Mouse (Mus musculus): ENCODE results near the gene Tpst1. TPM values are rescaled to one million over a fixed set of nuclear protein-coding genes. Genes with fewer than 3 reads are reported as not detected.

The Tpst1 gene
- polyA plus RNA-seq, 1 experiment from 2014 or later = 56.5 TPM

DNA sequence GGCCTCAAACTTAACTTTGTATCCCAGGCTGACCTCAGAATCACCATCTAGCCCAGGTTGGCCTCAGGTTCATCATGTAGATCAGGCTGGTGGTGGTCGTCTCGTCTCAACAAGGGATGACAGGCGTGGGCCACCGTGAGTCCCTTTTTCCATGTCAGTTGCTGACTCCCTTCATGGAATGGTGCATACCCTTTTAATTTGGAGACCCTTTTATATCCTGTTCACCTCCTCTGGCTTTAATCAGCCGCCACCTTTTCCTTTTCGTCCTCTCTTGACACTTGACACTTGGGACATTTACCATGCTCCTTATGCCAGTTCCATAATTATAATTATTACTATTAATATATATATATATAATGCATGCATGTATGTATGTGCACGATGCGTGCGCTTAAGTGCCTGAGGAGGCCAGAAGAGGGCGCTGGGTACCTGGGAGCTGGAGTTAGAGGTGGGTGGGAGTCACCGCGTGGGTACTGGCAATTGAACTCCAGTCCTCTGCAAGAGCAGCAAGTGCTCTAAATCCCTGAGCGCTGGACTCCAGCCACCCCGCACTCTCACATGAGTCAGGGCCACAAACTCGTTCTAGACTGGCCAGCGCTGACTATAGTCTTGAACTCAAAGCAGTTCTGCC lies 7.0 kb downstream of the Tpst1 start:
- Histone ChIP-seq H3K4me1 (peaks cover 9% of the 10 kb centered on the region; the same call in 1 of the 2 replicates), H3K9me3 (no peaks in the 10 kb centered on the region), H3K27ac (no peak overlapping the region), H3K4me2 (peak overlapping the region; percentile 68), H3K9ac (peak overlapping the region; percentile 85), H3K27me3 (no peaks in the 10 kb centered on the region), H3K36me3 (replicated peaks) (peaks cover 11% of the 10 kb centered on the region), H3K4me3 (replicated peaks) (peak overlapping the region; percentile 78)
- 0 out of 2 replicates have a peak, but pooled peaks have one; percentile 5 for ATAC-seq (ENCODE audit: low FRiP score)
- WGBS = 72% methylated on average over 16 of the region's 16 CpGs

- Histone ChIP-seq H3K36me3 (replicated peaks) (peaks cover 14% of the 10 kb centered on the region), H3K27ac (no peak overlapping the region), H3K9ac (no peak overlapping the region), H3K4me3 (replicated peaks) (no peak overlapping the region), H3K4me1 (peaks cover 9% of the 10 kb centered on the region; the same call in 1 of the 2 replicates), H3K27me3 (no peaks in the 10 kb centered on the region), H3K4me2 (no peak overlapping the region), H3K9me3 (no peaks in the 10 kb centered on the region)
- no peak for ATAC-seq (ENCODE audit: low FRiP score)
- 97% methylated on average over 8 of the region's 8 CpGs for WGBS
Observed at GRCm38 (mm10) chr5:130081181-130081881, 8.2 kb downstream of the Tpst1 start.

DNA sequence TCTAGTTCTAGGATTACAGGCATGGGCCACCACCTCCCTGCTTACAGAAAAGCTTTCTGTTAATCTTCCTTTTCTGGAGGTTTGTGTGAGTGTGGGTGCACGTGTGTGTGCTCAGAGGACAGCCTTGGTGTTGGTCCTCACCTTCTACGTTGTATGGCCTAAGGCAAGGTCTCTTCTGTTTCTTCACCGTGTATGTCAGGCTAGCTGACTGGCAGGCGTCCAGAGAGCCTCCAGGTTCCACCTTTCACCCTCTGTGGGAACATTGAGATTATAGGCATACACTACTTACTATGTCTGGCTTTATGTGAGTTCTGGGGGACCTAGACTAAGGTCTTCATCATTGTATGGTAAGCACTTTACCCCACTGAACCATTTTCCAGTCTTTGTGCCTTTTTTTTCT lies 9.3 kb downstream of the Tpst1 start:
- no peak overlapping the region for H3K4me2 ChIP-seq
- no peak overlapping the region for H3K9ac ChIP-seq
- H3K9me3 ChIP-seq = no peaks in the 10 kb centered on the region
- H3K4me1 ChIP-seq = peaks cover 9% of the 10 kb centered on the region; the same call in 1 of the 2 replicates
- no peak for ATAC-seq (ENCODE audit: low FRiP score)
- WGBS = 87% methylated on average over 4 of the region's 4 CpGs
- no peaks in the 10 kb centered on the region for H3K27me3 ChIP-seq
- H3K36me3 ChIP-seq (replicated peaks) = peaks cover 14% of the 10 kb centered on the region
- H3K27ac ChIP-seq = no peak overlapping the region
- H3K4me3 ChIP-seq (replicated peaks) = no peak overlapping the region

DNA sequence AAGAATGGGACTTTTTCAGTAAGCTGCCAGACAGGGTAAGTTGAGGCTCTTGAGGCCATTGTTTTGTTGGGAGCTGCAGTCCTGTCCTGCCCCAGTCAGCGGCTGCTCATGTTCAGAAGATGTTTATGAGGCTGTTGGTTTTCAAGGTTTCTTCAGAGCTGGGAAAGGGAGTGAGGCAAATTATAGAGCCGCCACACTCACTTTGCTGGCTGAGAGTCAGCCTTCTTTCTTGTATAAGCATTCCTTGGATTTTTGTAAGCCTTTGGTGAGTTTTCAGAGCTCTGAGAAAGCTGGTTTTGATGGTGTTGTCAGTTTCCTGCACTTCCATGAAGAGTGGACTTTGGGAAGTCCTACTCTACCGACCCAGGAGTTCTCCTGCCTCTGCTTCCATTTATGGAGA lies 11.1 kb downstream of the Tpst1 start:
- Histone ChIP-seq H3K4me2 (no peak overlapping the region), H3K9ac (no peak overlapping the region), H3K27me3 (no peaks in the 10 kb centered on the region), H3K4me1 (peaks cover 5% of the 10 kb centered on the region; the same call in 1 of the 2 replicates), H3K27ac (no peak overlapping the region), H3K9me3 (no peaks in the 10 kb centered on the region), H3K4me3 (replicated peaks) (no peak overlapping the region), H3K36me3 (replicated peaks) (peaks cover 14% of the 10 kb centered on the region)
- 95% methylated on average over 3 of the region's 3 CpGs for WGBS
- no peak for ATAC-seq (ENCODE audit: low FRiP score)

GRCm38 (mm10) chr5:130088008-130088407 lies 14.9 kb downstream of the Tpst1 start:
- no peak overlapping the region for H3K4me2 ChIP-seq
- H3K9ac ChIP-seq = no peak overlapping the region
- H3K27me3 ChIP-seq = no peaks in the 10 kb centered on the region
- WGBS = 93% methylated on average over 7 of the region's 7 CpGs
- peaks cover 15% of the 10 kb centered on the region; the same call in 1 of the 2 replicates for H3K36me3 ChIP-seq (replicated peaks)
- ATAC-seq (ENCODE audit: low FRiP score) = no peak
- no peaks in the 10 kb centered on the region for H3K4me1 ChIP-seq
- no peak overlapping the region for H3K27ac ChIP-seq
- H3K9me3 ChIP-seq = no peaks in the 10 kb centered on the region
- no peak overlapping the region for H3K4me3 ChIP-seq (replicated peaks)

DNA sequence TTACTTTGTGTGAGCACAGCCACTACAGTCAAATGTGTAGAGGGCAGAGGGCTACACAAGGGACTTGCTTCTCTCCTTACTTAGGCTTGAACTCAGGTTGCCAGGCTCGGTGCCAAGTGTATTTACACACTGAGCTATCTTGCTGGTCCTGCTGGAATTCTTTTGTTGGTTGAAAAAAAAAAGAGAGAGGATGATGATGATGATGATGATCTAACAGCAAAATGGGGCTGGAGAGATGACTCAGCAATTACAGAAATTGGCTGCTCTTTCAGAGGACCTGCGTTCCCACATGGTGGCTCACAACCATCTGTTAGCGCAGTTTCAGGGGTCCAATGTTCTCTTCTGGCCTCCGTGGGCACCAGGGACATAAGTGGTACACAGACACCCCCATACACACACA lies 15.5 kb downstream of the Tpst1 start:
- Histone ChIP-seq H3K36me3 (replicated peaks) (peaks cover 15% of the 10 kb centered on the region; the same call in 1 of the 2 replicates), H3K4me3 (replicated peaks) (no peak overlapping the region), H3K4me1 (no peaks in the 10 kb centered on the region), H3K27ac (no peak overlapping the region), H3K4me2 (no peak overlapping the region), H3K9me3 (no peaks in the 10 kb centered on the region), H3K27me3 (no peaks in the 10 kb centered on the region), H3K9ac (no peak overlapping the region)
- ATAC-seq (ENCODE audit: low FRiP score) = no peak
- 97% methylated on average over 4 of the region's 4 CpGs for WGBS

GRCm38 (mm10) chr5:130089177-130089576 lies 16.1 kb downstream of the Tpst1 start:
- H3K4me1 ChIP-seq = no peaks in the 10 kb centered on the region
- H3K9me3 ChIP-seq = no peaks in the 10 kb centered on the region
- 92% methylated on average over 7 of the region's 7 CpGs for WGBS
- no peak overlapping the region for H3K4me2 ChIP-seq
- H3K36me3 ChIP-seq (replicated peaks) = peaks cover 15% of the 10 kb centered on the region; the same call in 1 of the 2 replicates
- no peak overlapping the region for H3K27ac ChIP-seq
- ATAC-seq (ENCODE audit: low FRiP score) = no peak
- H3K9ac ChIP-seq = no peak overlapping the region
- no peaks in the 10 kb centered on the region for H3K27me3 ChIP-seq
- no peak overlapping the region for H3K4me3 ChIP-seq (replicated peaks)

- H3K4me2 ChIP-seq = no peak overlapping the region
- H3K9ac ChIP-seq = no peak overlapping the region
- peaks cover 15% of the 10 kb centered on the region; the same call in 1 of the 2 replicates for H3K36me3 ChIP-seq (replicated peaks)
- H3K4me1 ChIP-seq = no peaks in the 10 kb centered on the region
- no peak overlapping the region for H3K27ac ChIP-seq
- 94% methylated on average over 18 of the region's 18 CpGs for WGBS
- ATAC-seq (ENCODE audit: low FRiP score) = no peak
- no peak overlapping the region for H3K4me3 ChIP-seq (replicated peaks)
- H3K27me3 ChIP-seq = no peaks in the 10 kb centered on the region
- H3K9me3 ChIP-seq = no peaks in the 10 kb centered on the region
Observed at GRCm38 (mm10) chr5:130089626-130090393, 16.7 kb downstream of the Tpst1 start.

- Histone ChIP-seq H3K27ac (no peak overlapping the region), H3K4me2 (no peak overlapping the region), H3K4me1 (no peaks in the 10 kb centered on the region), H3K9me3 (no peaks in the 10 kb centered on the region), H3K4me3 (replicated peaks) (no peak overlapping the region), H3K27me3 (no peaks in the 10 kb centered on the region), H3K9ac (no peak overlapping the region), H3K36me3 (replicated peaks) (peaks cover 9% of the 10 kb centered on the region)
- 47% methylated on average over 12 of the region's 12 CpGs for WGBS
- ATAC-seq (ENCODE audit: low FRiP score) = peak; percentile 65; the same call in 1 of the 2 replicates
Observed at GRCm38 (mm10) chr5:130096754-130097153, 23.6 kb downstream of the Tpst1 start.

GRCm38 (mm10) chr5:130097837-130098236 lies 24.7 kb downstream of the Tpst1 start:
- Histone ChIP-seq H3K4me3 (replicated peaks) (no peak overlapping the region), H3K36me3 (replicated peaks) (peaks cover 17% of the 10 kb centered on the region), H3K9me3 (no peaks in the 10 kb centered on the region), H3K9ac (no peak overlapping the region), H3K27ac (no peak overlapping the region), H3K4me2 (no peak overlapping the region), H3K4me1 (no peaks in the 10 kb centered on the region), H3K27me3 (no peaks in the 10 kb centered on the region)
- ATAC-seq (ENCODE audit: low FRiP score) = no peak
- 86% methylated on average over 2 of the region's 2 CpGs for WGBS

- ATAC-seq (ENCODE audit: low FRiP score) = no peak
- Histone ChIP-seq H3K36me3 (replicated peaks) (peaks cover 35% of the 10 kb centered on the region), H3K4me2 (no peak overlapping the region), H3K9me3 (no peaks in the 10 kb centered on the region), H3K27me3 (no peaks in the 10 kb centered on the region), H3K4me1 (no peaks in the 10 kb centered on the region), H3K9ac (no peak overlapping the region), H3K4me3 (replicated peaks) (no peak overlapping the region), H3K27ac (no peak overlapping the region)
- 95% methylated on average over 17 of the region's 17 CpGs for WGBS
Observed at GRCm38 (mm10) chr5:130101724-130102123, 28.6 kb downstream of the Tpst1 start.

GRCm38 (mm10) chr5:130109348-130109747 lies 36.2 kb downstream of the Tpst1 start:
- Histone ChIP-seq H3K27me3 (no peaks in the 10 kb centered on the region), H3K9ac (no peak overlapping the region), H3K4me1 (no peaks in the 10 kb centered on the region), H3K4me2 (no peak overlapping the region), H3K9me3 (no peaks in the 10 kb centered on the region), H3K27ac (no peak overlapping the region), H3K36me3 (replicated peaks) (peaks cover 19% of the 10 kb centered on the region), H3K4me3 (replicated peaks) (no peak overlapping the region)
- WGBS = 94% methylated on average over 3 of the region's 3 CpGs
- no peak for ATAC-seq (ENCODE audit: low FRiP score)
